Mouse (Mus musculus) lung, embryonic 16.5 days (tissue): ENCODE measurements at regions not wholly inside any gene's neighbourhood (a gene's known extent, or its start where the extent isn't known, plus 50 kb on each side); places are given as distances from the start of the nearest gene placed in this dataset.

Experiments used
- ATAC-seq: fragments of 200-750 bp; cut with Nextera tagmentation; 2 replicates; pipeline ENCODE4 v1.8.0; 2017; ENCODE audit warnings: low read depth, mild to moderate bottlenecking, moderate library complexity
- H3K27ac ChIP-seq: fragments of 300-500 bp; sonication (generic); 2 replicates; pipeline ENCODE4 v1.5.1; 2014; ENCODE audit warnings: mild to moderate bottlenecking, control low read depth, low read length
- H3K27me3 ChIP-seq: fragments of 300-500 bp; sonication (generic); 2 replicates; pipeline ENCODE4 v1.6.1; 2014; ENCODE audit warnings: low read depth, low read length, mixed read lengths; ENCODE audit not compliant: control insufficient read depth, insufficient read depth
- H3K36me3 ChIP-seq: fragments of 300-500 bp; sonication (generic); 2 replicates; pipeline ENCODE4 v1.6.1; 2014; ENCODE audit warnings: low read length; ENCODE audit not compliant: control insufficient read depth, insufficient read depth
- H3K4me1 ChIP-seq: fragments of 300-500 bp; sonication (generic); replicated peaks from 2 replicates; pipeline ENCODE4 v1.6.1; 2014; ENCODE audit warnings: low read length, mixed read lengths; ENCODE audit not compliant: control insufficient read depth, insufficient read depth
- H3K4me2 ChIP-seq: fragments of 300-500 bp; sonication (generic); 2 replicates; pipeline ENCODE4 v1.6.1; 2014; ENCODE audit warnings: low read depth, low read length, control low read depth
- H3K4me3 ChIP-seq: fragments of 300-500 bp; sonication (generic); 2 replicates; pipeline ENCODE4 v1.5.1; 2014; ENCODE audit warnings: mild to moderate bottlenecking, low read length, control low read depth
- H3K9ac ChIP-seq: fragments of 300-500 bp; sonication (generic); 2 replicates; pipeline ENCODE4 v1.6.1; 2014; ENCODE audit warnings: low read length, control low read depth
- H3K9me3 ChIP-seq: fragments of 300-500 bp; sonication (generic); 2 replicates; pipeline ENCODE4 v1.6.1; 2016; ENCODE audit warnings: low read length; ENCODE audit not compliant: control insufficient read depth
- WGBS: fragments of 180-500 bp; shearing (Covaris S2); extraction: QIAGEN DNeasy Blood & Tissue Kit; methylation state at CpG from one replicate; pipeline ENCODE4 v1.1.7; 2014; 5-methylcytosine and 5-hydroxymethylcytosine counted together

DNA sequence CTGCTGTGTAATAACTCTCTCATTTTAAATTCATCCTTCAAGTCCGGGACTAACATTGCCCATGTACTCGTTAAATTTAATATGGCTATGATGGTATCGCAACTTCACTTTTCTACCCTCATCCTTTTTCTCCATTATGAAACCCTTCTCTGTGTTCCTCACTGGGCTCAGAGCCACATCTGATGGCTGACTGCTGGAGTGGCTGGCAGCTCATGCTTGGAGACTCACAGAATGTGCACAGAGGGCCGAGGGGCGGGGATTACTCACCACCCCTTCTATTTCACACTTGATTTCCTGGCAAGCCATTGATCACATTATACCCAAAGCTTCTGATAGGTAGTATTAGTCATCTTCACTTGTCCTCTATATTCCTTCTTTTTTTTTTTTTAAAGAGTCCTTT is 81.1 kb upstream of the Vwde start:
- ATAC-seq, result no peak
- Histone ChIP-seq H3K4me2 (no peak overlapping the region), H3K4me1 (no peaks in the 10 kb centered on the region), H3K27ac (no peak overlapping the region), H3K36me3 (no peaks in the 10 kb centered on the region), H3K9ac (no peak overlapping the region), H3K4me3 (no peak overlapping the region), H3K9me3 (no peaks in the 10 kb centered on the region), H3K27me3 (no peaks in the 10 kb centered on the region)
- WGBS, result 84% methylated on average over 5 of the region's 5 CpGs

DNA sequence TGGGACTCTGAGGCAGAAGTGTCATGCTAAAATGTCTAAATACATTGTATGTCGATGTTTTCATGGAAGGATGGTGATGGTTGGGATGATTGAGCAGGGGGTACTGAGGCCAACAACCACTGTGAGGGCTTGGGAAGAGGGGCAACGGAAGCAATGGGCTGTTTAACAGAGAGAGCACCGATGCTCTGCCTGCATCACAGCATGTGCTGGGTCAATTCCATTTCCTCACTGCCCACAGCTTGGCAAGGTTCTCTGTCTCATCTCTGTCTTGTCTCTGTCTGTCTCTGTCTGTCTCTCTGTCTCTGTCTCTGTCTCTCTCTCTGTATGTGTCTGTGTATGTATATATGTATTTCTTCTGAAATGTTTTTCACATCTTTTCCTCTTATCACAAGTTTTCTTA is 73.4 kb upstream of the Vwde start:
- Histone ChIP-seq H3K9me3 (no peaks in the 10 kb centered on the region), H3K4me1 (no peaks in the 10 kb centered on the region), H3K27ac (no peak overlapping the region), H3K4me2 (no peak overlapping the region), H3K9ac (no peak overlapping the region), H3K4me3 (no peak overlapping the region), H3K27me3 (no peaks in the 10 kb centered on the region), H3K36me3 (no peaks in the 10 kb centered on the region)
- 78% methylated on average over 3 of the region's 3 CpGs for WGBS
- no peak for ATAC-seq

DNA sequence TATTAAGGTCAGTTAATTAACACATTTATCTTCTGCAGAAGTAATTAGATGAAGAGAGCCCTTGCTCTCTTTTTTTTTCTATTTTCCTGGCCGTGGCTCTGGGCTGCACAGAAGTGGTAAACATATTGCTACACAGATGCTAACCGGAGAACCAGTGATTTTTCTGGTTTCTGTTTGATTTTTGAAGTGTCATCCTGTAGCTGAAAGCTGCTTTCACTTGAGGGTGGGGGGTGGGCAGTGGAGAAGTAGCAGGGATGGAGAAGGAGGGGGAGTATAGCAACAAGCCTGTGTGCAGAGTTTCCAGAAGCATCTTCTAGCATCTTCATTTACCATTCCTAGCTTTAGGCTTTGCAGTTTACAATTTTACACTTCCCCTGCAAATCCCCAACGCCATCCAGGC is 72.3 kb upstream of the Vwde start:
- Histone ChIP-seq H3K36me3 (no peaks in the 10 kb centered on the region), H3K27me3 (no peaks in the 10 kb centered on the region), H3K4me3 (no peak overlapping the region), H3K9me3 (no peaks in the 10 kb centered on the region), H3K4me1 (no peaks in the 10 kb centered on the region), H3K9ac (no peak overlapping the region), H3K4me2 (no peak overlapping the region), H3K27ac (no peak overlapping the region)
- WGBS, result 48% methylated on average over 3 of the region's 3 CpGs
- ATAC-seq, result no peak

DNA sequence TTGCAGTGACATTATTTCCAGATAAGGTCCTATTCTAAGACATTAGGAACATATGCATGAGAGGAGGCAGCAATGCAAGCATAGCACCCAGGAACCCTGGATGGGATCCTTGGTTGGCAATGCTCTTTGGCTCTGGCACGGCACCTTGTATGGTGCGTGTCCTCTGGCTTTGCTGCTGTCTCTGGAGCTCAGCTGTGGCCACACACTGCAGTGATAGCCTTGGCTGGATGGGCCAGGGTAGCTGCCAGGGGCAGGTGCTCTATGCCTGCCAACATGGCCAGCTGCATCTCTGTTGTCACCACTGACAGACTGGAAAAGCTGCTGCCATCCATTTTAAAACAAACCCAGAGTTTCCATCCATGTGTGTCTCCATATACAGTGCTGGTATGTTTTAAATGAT is 71.3 kb upstream of the Vwde start:
- Histone ChIP-seq H3K9me3 (no peaks in the 10 kb centered on the region), H3K36me3 (no peaks in the 10 kb centered on the region), H3K9ac (no peak overlapping the region), H3K27ac (no peak overlapping the region), H3K4me2 (no peak overlapping the region), H3K4me1 (no peaks in the 10 kb centered on the region), H3K4me3 (no peak overlapping the region), H3K27me3 (no peaks in the 10 kb centered on the region)
- 81% methylated on average over 2 of the region's 2 CpGs for WGBS
- ATAC-seq, result no peak

DNA sequence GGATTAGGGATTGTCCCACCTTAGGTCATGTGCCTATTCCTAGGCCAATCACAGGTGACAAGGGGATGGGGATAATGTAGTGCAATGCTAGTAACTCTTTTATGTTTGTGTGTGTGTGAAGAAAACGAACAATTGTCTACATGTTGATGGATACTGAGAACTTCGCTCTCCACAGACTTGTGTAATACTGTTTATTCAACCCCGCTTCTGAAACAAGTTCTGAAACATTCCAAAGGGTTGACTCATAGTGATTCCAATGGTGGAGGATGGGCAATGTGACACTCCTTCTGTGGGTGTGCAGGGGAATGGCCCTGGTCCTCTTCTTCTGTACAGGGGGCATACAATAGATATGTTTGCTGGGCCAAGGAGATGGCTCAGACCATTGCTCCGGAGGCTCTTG is 69.6 kb upstream of the Vwde start:
- 42% methylated on average over 4 of the region's 4 CpGs for WGBS
- ATAC-seq, result no peak
- H3K4me3 ChIP-seq, result no peak overlapping the region

DNA sequence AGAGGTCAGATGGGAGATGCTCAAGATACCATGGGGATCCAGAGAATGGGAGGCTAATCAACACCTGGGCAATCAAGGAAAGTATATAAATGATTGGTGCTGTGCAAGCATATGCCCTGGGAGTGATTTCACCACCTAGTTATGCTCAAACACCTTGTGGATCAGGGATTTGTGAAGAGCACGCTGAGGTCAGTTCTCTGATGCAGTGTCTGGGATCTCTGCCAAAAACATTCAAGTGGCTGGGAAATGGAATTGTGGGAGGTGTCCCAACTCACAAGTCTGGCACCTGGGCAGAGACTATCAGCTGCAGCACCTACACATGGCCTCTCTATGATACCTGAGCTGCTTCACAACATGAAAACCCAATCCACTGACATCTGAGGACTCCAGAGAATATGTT is 63.7 kb upstream of the Vwde start:
- 19% methylated on average over 1 of the region's 1 CpGs for WGBS
- Histone ChIP-seq H3K4me2 (no peak overlapping the region), H3K27ac (peak overlapping the region; percentile 38), H3K9me3 (no peaks in the 10 kb centered on the region), H3K9ac (no peak overlapping the region), H3K4me1 (peaks cover 4% of the 10 kb centered on the region; the same call in 1 of the 2 replicates), H3K27me3 (no peaks in the 10 kb centered on the region), H3K36me3 (no peaks in the 10 kb centered on the region), H3K4me3 (no peak overlapping the region)
- ATAC-seq, result peak; percentile 94

More for the DNA sequence above, 69.6 kb upstream of the Vwde start:
- Histone ChIP-seq H3K4me2 (no peak overlapping the region), H3K4me1 (no peaks in the 10 kb centered on the region), H3K27ac (no peak overlapping the region), H3K27me3 (no peaks in the 10 kb centered on the region), H3K9ac (no peak overlapping the region), H3K9me3 (no peaks in the 10 kb centered on the region), H3K36me3 (no peaks in the 10 kb centered on the region)

DNA sequence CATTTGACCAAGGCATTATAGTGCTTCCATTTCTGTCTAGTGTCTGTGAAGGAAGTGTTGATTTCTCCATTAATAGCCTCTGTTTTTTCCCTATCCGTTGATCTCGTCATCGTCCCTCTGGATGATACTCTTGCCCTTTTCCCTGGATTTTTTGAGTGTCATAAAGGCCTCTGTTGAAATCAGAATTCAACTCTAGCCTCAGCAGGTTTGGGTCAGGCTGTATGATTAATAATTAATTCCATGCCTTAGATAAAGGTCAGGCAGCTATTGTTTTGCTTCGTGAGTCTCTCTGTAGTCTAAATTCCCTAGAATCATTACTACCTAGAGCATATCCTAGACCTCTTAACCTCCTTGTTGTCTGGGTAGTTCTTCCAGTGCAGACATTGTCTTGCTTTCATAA is 63.0 kb upstream of the Vwde start:
- Histone ChIP-seq H3K27ac (peak overlapping the region; percentile 38; the same call in 1 of the 2 replicates), H3K36me3 (no peaks in the 10 kb centered on the region), H3K9ac (no peak overlapping the region), H3K4me1 (peaks cover 4% of the 10 kb centered on the region; the same call in 1 of the 2 replicates), H3K4me2 (no peak overlapping the region), H3K27me3 (no peaks in the 10 kb centered on the region), H3K9me3 (no peaks in the 10 kb centered on the region), H3K4me3 (no peak overlapping the region)
- ATAC-seq, result no peak
- 52% methylated on average over 4 of the region's 4 CpGs for WGBS

DNA sequence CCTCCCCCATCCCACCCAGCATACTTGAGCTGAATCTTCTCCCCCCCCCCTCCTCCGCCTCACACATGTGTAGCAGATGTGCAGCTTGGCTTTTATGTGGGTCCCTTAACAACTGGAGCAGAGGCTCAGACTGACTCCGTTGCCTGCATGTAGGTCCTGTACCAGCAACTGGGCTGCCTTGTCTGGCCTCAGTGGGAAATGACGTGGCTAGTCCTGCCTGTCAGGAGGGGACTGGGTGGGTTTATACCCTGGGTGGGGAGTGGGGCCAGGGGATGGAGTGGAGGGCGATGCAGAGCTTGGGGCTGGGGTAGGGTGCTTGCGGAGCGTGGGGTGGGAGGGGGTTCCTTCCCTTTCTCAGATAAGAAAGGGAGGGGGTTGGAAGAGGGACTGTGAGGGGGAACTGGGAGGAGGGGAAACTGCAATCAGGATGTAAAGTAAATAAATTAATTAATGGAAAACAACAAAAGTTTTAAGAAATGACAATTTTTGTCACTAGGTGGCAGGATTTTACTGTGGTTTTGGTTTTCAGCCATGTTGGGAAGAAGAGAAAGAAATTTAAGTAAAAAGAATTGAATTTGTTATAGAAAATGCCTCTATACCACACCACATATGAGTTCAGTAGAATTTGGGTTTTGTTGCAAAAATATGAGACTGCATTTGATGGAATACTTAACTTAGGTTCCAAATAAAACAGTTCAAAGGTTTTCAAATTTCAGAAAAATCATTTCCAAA is 61.9 kb upstream of the Vwde start:
- H3K4me2 ChIP-seq, result no peak overlapping the region
- H3K27ac ChIP-seq, result no peak overlapping the region
- WGBS, result 56% methylated on average over 6 of the region's 6 CpGs
- H3K27me3 ChIP-seq, result no peaks in the 10 kb centered on the region
- peaks cover 4% of the 10 kb centered on the region; the same call in 1 of the 2 replicates for H3K4me1 ChIP-seq
- no peaks in the 10 kb centered on the region for H3K9me3 ChIP-seq
- H3K4me3 ChIP-seq, result no peak overlapping the region
- H3K36me3 ChIP-seq, result no peaks in the 10 kb centered on the region
- H3K9ac ChIP-seq, result no peak overlapping the region
- no peak for ATAC-seq

DNA sequence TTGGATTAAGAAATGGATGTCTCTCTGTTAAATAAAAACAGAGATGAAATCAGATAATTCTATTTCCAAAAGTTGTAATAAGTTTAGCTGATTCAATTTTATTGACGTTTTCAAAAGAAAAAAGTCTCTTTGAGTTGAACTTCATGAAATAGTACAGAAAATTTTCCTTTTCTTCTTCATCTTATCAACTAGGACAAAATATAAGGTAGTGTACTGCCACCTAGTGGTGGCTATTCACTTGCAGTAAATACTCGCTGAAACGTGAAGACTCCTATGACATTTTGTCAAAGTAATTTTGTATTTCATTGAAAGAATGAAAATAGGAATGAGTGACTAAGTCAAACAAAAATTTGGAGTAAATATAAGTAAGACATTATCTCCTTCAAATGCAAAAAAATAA is 56.1 kb upstream of the Vwde start:
- no peak overlapping the region for H3K4me3 ChIP-seq
- H3K36me3 ChIP-seq, result no peaks in the 10 kb centered on the region
- no peaks in the 10 kb centered on the region; the same call in 1 of the 2 replicates for H3K4me1 ChIP-seq
- WGBS, result 1% methylated on average over 3 of the region's 3 CpGs
- H3K27me3 ChIP-seq, result no peaks in the 10 kb centered on the region
- H3K9ac ChIP-seq, result no peak overlapping the region
- ATAC-seq, result no peak
- no peak overlapping the region for H3K4me2 ChIP-seq
- H3K9me3 ChIP-seq, result no peaks in the 10 kb centered on the region
- H3K27ac ChIP-seq, result no peak overlapping the region
